In the genomic region with DNA sequence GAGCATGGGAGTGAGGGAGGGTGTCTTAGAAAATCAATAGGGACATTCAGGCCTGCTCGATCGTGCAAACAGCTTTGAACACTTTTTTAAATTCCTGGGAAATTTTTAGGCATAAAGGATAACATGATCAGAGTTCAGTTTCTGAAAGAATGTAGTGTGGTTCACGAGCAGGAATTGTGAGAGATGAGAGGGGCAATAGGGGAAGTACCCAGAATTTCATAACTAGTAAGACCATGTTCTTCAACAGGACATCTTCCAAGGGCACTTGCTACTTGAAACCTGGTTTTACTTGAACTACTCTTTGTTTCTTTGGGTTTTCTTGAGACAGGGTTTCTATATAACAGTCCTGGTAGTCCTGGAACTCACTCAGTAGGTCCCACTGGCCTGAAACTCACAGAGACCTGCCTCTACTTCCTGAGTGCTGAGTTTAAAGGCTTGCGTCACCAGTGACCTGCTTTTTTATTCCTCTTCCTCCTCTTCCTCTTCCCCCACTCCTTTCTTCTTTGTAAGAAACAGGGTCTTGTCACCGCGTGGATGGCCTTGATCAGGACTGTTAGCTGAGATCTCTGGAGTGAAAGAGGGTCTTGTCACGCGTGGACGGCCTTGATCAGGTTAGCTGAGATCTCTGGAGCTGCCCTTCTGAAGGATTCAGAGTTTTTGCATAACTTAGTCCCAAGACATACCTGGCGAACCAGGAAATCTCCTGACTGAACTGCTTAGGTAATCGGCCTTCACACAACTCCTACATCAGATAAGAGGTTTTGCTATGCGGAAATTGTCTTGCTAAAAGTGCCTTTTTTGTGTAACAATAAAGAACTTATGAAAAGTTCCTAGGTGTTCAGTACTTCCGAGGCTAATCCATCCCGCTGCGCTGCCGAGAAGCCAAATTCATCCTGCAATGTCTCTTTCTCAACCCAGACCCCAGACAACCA, we compare ENCODE assay signal across 13 mouse cellular contexts. TPM values are rescaled to one million over a fixed set of nuclear protein-coding genes. Genes with fewer than 3 reads are reported as not detected.
A peak's percentile ranks its signal among the peaks of the same experiment; 100 is the strongest.
DNase-seq lines count a peak whose midpoint lies in the region; ATAC-seq and TF ChIP-seq lines count a peak whose summit lies in the region.
"Had no signal": no experiment of that assay in that cellular context is flagged by ENCODE, and none has a peak within 500 bp of the region (broad histone marks: within the 10 kb centered on the region; RNA-seq: fewer than 3 reads in every experiment).

No protein-coding gene starts in this region.

- peak overlapping the region; percentile 71 for H3K27ac ChIP-seq in intestine, postnatal 0 days (ENCODE audit: low read depth, low read length)
- H3K27ac ChIP-seq in heart, embryonic 10.5 days: no peak overlapping the region
- no peak overlapping the region for H3K27ac ChIP-seq in midbrain, embryonic 14.5 days (replicated peaks; ENCODE audit: low read depth, low read length)
- H3K27ac ChIP-seq: hindbrain, postnatal 0 days; kidney, postnatal 0 days had no signal

- TF ChIP-seq CTCF in intestine, postnatal 0 days (IDR thresholded peaks at IDR 0.05; ENCODE audit: low read depth): no peak

- no peaks in the 10 kb centered on the region for H3K9me3 ChIP-seq in intestine, postnatal 0 days (ENCODE audit: control insufficient read depth)
- no peaks in the 10 kb centered on the region for H3K9me3 ChIP-seq in heart, embryonic 10.5 days
- H3K9me3 ChIP-seq in midbrain, embryonic 14.5 days (ENCODE audit: control insufficient read depth, low read length): no peaks in the 10 kb centered on the region

- 58% methylated on average over 16 of the region's 16 CpGs for WGBS in intestine, postnatal 0 days
- 78% methylated on average over 16 of the region's 16 CpGs for WGBS in heart, embryonic 10.5 days
- 81% methylated on average over 16 of the region's 16 CpGs for WGBS in midbrain, embryonic 14.5 days

- peak overlapping the region; percentile 13; the same call in 1 of the 2 replicates for H3K4me2 ChIP-seq in intestine, postnatal 0 days (replicated peaks; ENCODE audit: low read depth)
- no peak overlapping the region for H3K4me2 ChIP-seq in midbrain, embryonic 14.5 days (ENCODE audit: low read length)
- H3K4me2 ChIP-seq: lung, embryonic 14.5 days had no signal

- H3K36me3 ChIP-seq in intestine, postnatal 0 days (ENCODE audit: control insufficient read depth, insufficient read depth): no peaks in the 10 kb centered on the region
- H3K36me3 ChIP-seq in heart, embryonic 10.5 days: no peaks in the 10 kb centered on the region
- no peaks in the 10 kb centered on the region for H3K36me3 ChIP-seq in midbrain, embryonic 14.5 days (ENCODE audit: control insufficient read depth, insufficient read depth, low read length)

- peak; percentile 53 for ATAC-seq in CD4-positive, CD25-positive, alpha-beta regulatory T cell, adult 4 months
- ATAC-seq in intestine, postnatal 0 days: peak; percentile 71
- no peak for ATAC-seq in midbrain, embryonic 14.5 days (ENCODE audit: low FRiP score, low TSS enrichment)
- ATAC-seq: hindbrain, postnatal 0 days had no signal

- H3K27me3 ChIP-seq in intestine, postnatal 0 days (replicated peaks; ENCODE audit: control insufficient read depth, insufficient read depth, low read length): no peaks in the 10 kb centered on the region
- H3K27me3 ChIP-seq in heart, embryonic 10.5 days (ENCODE audit: insufficient read depth, poor library complexity, severe bottlenecking): no peaks in the 10 kb centered on the region
- H3K27me3 ChIP-seq in midbrain, embryonic 14.5 days (ENCODE audit: control insufficient read depth, insufficient read depth, low read length): no peaks in the 10 kb centered on the region

- peak; percentile 29 for DNase-seq in T-cell, adult 2 months (ENCODE audit: low spot score)
- peak; percentile 18 to 21 for DNase-seq in thymus, postnatal 10 days (ENCODE audit: low spot score in 2 of 2)
- no peak for DNase-seq in heart, embryonic 10.5 days (ENCODE audit: low spot score)
- no peak for DNase-seq in right cerebral cortex, postnatal 14 days
- no peak for DNase-seq in midbrain, embryonic 14.5 days
- DNase-seq: adrenal gland, postnatal 10 days; cerebellum, adult 9-11 months; layer of hippocampus, adult 9-11 months had no signal

- no peak overlapping the region for H3K4me3 ChIP-seq in intestine, postnatal 0 days (ENCODE audit: low read depth, low read length)
- H3K4me3 ChIP-seq in heart, embryonic 10.5 days: no peak overlapping the region
- no peak overlapping the region for H3K4me3 ChIP-seq in midbrain, embryonic 14.5 days (replicated peaks; ENCODE audit: low read depth, low read length)

- no peak overlapping the region for H3K9ac ChIP-seq in intestine, postnatal 0 days (ENCODE audit: low read depth, low read length)
- no peak overlapping the region for H3K9ac ChIP-seq in midbrain, embryonic 14.5 days (replicated peaks; ENCODE audit: low read length)
- H3K9ac ChIP-seq: lung, embryonic 14.5 days had no signal

- no peaks in the 10 kb centered on the region for H3K4me1 ChIP-seq in intestine, postnatal 0 days (replicated peaks; ENCODE audit: control insufficient read depth, insufficient read depth, low read length)
- no peaks in the 10 kb centered on the region for H3K4me1 ChIP-seq in heart, embryonic 10.5 days
- H3K4me1 ChIP-seq in midbrain, embryonic 14.5 days (ENCODE audit: control insufficient read depth, insufficient read depth, low read length): no peaks in the 10 kb centered on the region

RNA-seq across cellular contexts. Expression of a gene that starts 18.1 kb away (rescaled TPM):
- polyA plus RNA-seq in CD4-positive, CD25-positive, alpha-beta regulatory T cell, adult 4 months (2017; shearing (Covaris generic)): under 1 TPM; 0.42 to 0.98 TPM
- polyA plus RNA-seq in intestine, postnatal 0 days (2015; fragmentation: Nextera tagmentation; extraction: Ambion mirVana): 0.21 and 0.25 TPM in 2 replicates
- 0.99 and 1.1 TPM in 2 replicates for polyA plus RNA-seq in heart, embryonic 10.5 days (2016; fragmentation: Nextera tagmentation; extraction: Ambion mirVana)
- polyA plus RNA-seq in midbrain, embryonic 14.5 days (2014; fragmentation: Nextera tagmentation; extraction: Ambion mirVana): 0.14 TPM in 1 of 2 replicates, not detected in the other
- polyA plus RNA-seq: hindbrain, postnatal 0 days had no signal

Comparison
In these comparisons a context has a peak if more than half of its experiments do, and no peak if none do; other contexts are left out.
1. DNase-seq: peak in T-cell, adult 2 months (single experiment) and thymus, postnatal 10 days (2 of 2); none in heart, embryonic 10.5 days (single experiment), right cerebral cortex, postnatal 14 days (single experiment) and midbrain, embryonic 14.5 days (single experiment).